Mouse (Mus musculus): Measurements from ENCODE around the gene Catsperz. TPM values are rescaled to one million over a fixed set of nuclear protein-coding genes. Genes with fewer than 3 reads are reported as not detected.
A peak's percentile ranks its signal among the peaks of the same experiment; 100 is the strongest.

The Catsperz gene
- total RNA-seq, 2 experiments from 2014 or later, result not detected

- DNase-seq (ENCODE audit: low spot score), result no peak
Observed at GRCm38 (mm10) chr19:6947742-6948141, 22.6 kb upstream of the Catsperz start.

GRCm38 (mm10) chr19:6943709-6944108 lies 18.5 kb upstream of the Catsperz start:
- no peak for DNase-seq (ENCODE audit: low spot score)

- DNase-seq (ENCODE audit: low spot score), result no peak
Observed at GRCm38 (mm10) chr19:6942764-6943163, 17.6 kb upstream of the Catsperz start.

- peak; percentile 95 for DNase-seq (ENCODE audit: low spot score)
Observed at GRCm38 (mm10) chr19:6942249-6942691, 17.1 kb upstream of the Catsperz start, which contains the start of gene Gpr137. Gene Gpr137, minus strand, starts transcription at chr19:6942480.

GRCm38 (mm10) chr19:6941372-6942248 lies 16.4 kb upstream of the Catsperz start, which contains the start of gene Bad:
Gene Bad, plus strand, starts transcription at chr19:6941861.
- peak; percentile 93 for DNase-seq (ENCODE audit: low spot score)

GRCm38 (mm10) chr19:6940396-6941351 lies 15.5 kb upstream of the Catsperz start:
- DNase-seq (ENCODE audit: low spot score), result no peak

GRCm38 (mm10) chr19:6939106-6940002 lies 14.2 kb upstream of the Catsperz start:
- DNase-seq (ENCODE audit: low spot score), result no peak

GRCm38 (mm10) chr19:6937541-6938465 lies 12.6 kb upstream of the Catsperz start:
- no peak for DNase-seq (ENCODE audit: low spot score)

GRCm38 (mm10) chr19:6936299-6936698 lies 11.1 kb upstream of the Catsperz start:
- no peak for DNase-seq (ENCODE audit: low spot score)

- DNase-seq (ENCODE audit: low spot score), result no peak
Observed at GRCm38 (mm10) chr19:6934195-6934977, 9.2 kb upstream of the Catsperz start, which contains the start of gene Kcnk4. Gene Kcnk4, minus strand, starts transcription at chr19:6934515.

- no peak for DNase-seq (ENCODE audit: low spot score)
Observed at GRCm38 (mm10) chr19:6933436-6934194, 8.4 kb upstream of the Catsperz start.

GRCm38 (mm10) chr19:6933102-6933435 lies 7.9 kb upstream of the Catsperz start:
- DNase-seq (ENCODE audit: low spot score), result no peak

GRCm38 (mm10) chr19:6932018-6932417 lies 6.8 kb upstream of the Catsperz start:
- DNase-seq (ENCODE audit: low spot score), result no peak

- no peak for DNase-seq (ENCODE audit: low spot score)
Observed at GRCm38 (mm10) chr19:6931002-6931401, 5.8 kb upstream of the Catsperz start.

GRCm38 (mm10) chr19:6928080-6928479 lies 2.9 kb upstream of the Catsperz start:
- DNase-seq (ENCODE audit: low spot score), result no peak

GRCm38 (mm10) chr19:6926559-6927255 lies 1.5 kb upstream of the Catsperz start:
- DNase-seq (ENCODE audit: low spot score), result no peak

GRCm38 (mm10) chr19:6925611-6926329 lies 590 bp upstream of the Catsperz start:
- DNase-seq (ENCODE audit: low spot score), result no peak

Data from gastrocnemius, adult 18-20 months (tissue).